Mouse (Mus musculus) ES-E14 (cell line): ENCODE measurements around the gene Tufm. TPM values are rescaled to one million over a fixed set of nuclear protein-coding genes. Genes with fewer than 3 reads are reported as not detected.

Source experiments
- DNase-seq: peaks from one replicate; pipeline ENCODE4 v3.0.0-alpha.2; 2013; ENCODE audit warnings: low read depth, low spot score
- H3K27ac ChIP-seq: 2 replicates; pipeline ENCODE4 v1.5.1; 2012; ENCODE audit warnings: low read depth, mild to moderate bottlenecking, low read length, moderate library complexity, mixed read lengths; ENCODE audit not compliant: poor library complexity, insufficient read depth, severe bottlenecking
- H3K36me3 ChIP-seq: 2 replicates; pipeline ENCODE4 v1.6.1; 2012; ENCODE audit warnings: mild to moderate bottlenecking, low read length, moderate library complexity, mixed read lengths; ENCODE audit not compliant: control insufficient read depth, poor library complexity, insufficient read depth, severe bottlenecking
- H3K4me1 ChIP-seq, 2 experiments: fragments of 150-350 bp in 1 of 2; sonication (generic) in 1 of 2; 2 replicates each; pipeline ENCODE4 v1.6.1; 2012; ENCODE audit warnings: low read length in 2 of 2, mild to moderate bottlenecking in 1 of 2, mixed read lengths in 1 of 2; ENCODE audit not compliant: control insufficient read depth in 2 of 2, insufficient read depth in 2 of 2, poor library complexity in 1 of 2
- H3K4me3 ChIP-seq, 2 experiments: fragments of 150-350 bp in 1 of 2; sonication (generic) in 1 of 2; 2 replicates each; pipeline ENCODE4 v1.5.1; 2012; ENCODE audit warnings: low read length in 2 of 2, low read depth in 1 of 2, mild to moderate bottlenecking in 1 of 2, mixed read lengths in 1 of 2; ENCODE audit not compliant: insufficient read depth in 1 of 2, poor library complexity in 1 of 2, severe bottlenecking in 1 of 2
- H3K9ac ChIP-seq: 2 replicates; pipeline ENCODE4 v1.6.1; 2012; ENCODE audit warnings: low read depth, mild to moderate bottlenecking, low read length, mixed read lengths; ENCODE audit not compliant: poor library complexity, insufficient read depth, severe bottlenecking
- H3K9me3 ChIP-seq: fragments of 150-350 bp; sonication (generic); 2 replicates; pipeline ENCODE4 v1.6.1; 2012; ENCODE audit warnings: low read depth, mild to moderate bottlenecking, low read length; ENCODE audit not compliant: control insufficient read depth, insufficient read depth
- CHD2 ChIP-seq: IDR thresholded peaks from 2 replicates; pipeline ENCODE4 v1.6.1; 2014; ENCODE audit warnings: mild to moderate bottlenecking, low read depth, low read length, inconsistent platforms
- HCFC1 ChIP-seq: IDR thresholded peaks from 2 replicates; pipeline ENCODE4 v1.6.1; 2012; ENCODE audit warnings: low read length, inconsistent platforms, borderline replicate concordance; ENCODE audit not compliant: insufficient read depth
- MAFK ChIP-seq: IDR thresholded peaks from 2 replicates; pipeline ENCODE4 v1.6.1; 2014; ENCODE audit warnings: mild to moderate bottlenecking, low read depth, low read length, inconsistent platforms; ENCODE audit not compliant: insufficient read depth
- ZC3H11A ChIP-seq: IDR thresholded peaks from 2 replicates; pipeline ENCODE4 v1.6.1; 2012; ENCODE audit warnings: low read depth, mild to moderate bottlenecking, inconsistent platforms, low read length, borderline replicate concordance
- ZNF384 ChIP-seq: IDR thresholded peaks from 2 replicates; pipeline ENCODE4 v1.6.1; 2012; ENCODE audit warnings: low read depth, low read length, inconsistent platforms
- in situ Hi-C, 2 experiments: fragments of 600-800 bp; cut with MboI; formaldehyde crosslinking; loops; one replicate each; pipeline ENCODE4 v1.15.1; 2025; ENCODE audit warnings: low sequenced_read_pairs in 2 of 2, inconsistent platforms in 1 of 2; ENCODE audit not compliant: unreplicated experiment in 2 of 2
- total RNA-seq: library from RNA; depleted of rRNA; stranded (reverse); fragments of 300-350 nt; gene quantifications from 2 replicates; pipeline ENCODE4 v1.2.3, GENCODE M21; 2012

Tufm gene
- total RNA-seq, 1 experiment, result 133 TPM

DNA sequence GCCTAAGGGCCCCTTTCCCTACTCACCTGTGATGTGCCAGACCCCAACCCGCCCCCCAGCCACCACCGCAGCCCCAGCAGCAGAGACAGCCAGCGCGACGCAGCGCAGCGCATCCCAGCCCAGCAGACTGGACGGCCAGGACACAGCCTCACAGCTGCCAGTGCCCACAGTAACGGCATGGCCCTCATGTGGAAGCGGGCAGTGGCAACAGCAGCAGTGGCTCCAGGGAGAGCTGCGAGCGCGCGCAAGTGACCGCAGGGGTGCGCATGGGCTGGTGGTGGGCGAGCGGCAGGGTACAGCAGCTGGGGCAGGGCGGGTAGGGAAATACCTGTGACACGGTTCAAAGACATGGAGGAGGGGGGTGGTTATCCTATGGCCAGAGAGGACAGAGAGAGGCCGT lies 40.9 kb upstream of the Tufm start:
- Histone ChIP-seq H3K4me1 (peaks cover 0 to 2% of the 10 kb centered on the region in 2 experiments; a peak in 1 of 4 replicates), H3K27ac (no peak overlapping the region), H3K9ac (peak overlapping the region; percentile 29; the same call in 1 of the 2 replicates), H3K9me3 (no peaks in the 10 kb centered on the region), H3K4me3 (peak overlapping the region; percentile 43 to 56; a peak in 2 of 4 replicates), H3K36me3 (peaks cover 18% of the 10 kb centered on the region)
- in situ Hi-C loops, result no loop called here
- TF ChIP-seq ZNF384 (no peak), CHD2 (no peak), HCFC1 (no peak), MAFK (no peak), ZC3H11A (no peak)
- no peak for DNase-seq

DNA sequence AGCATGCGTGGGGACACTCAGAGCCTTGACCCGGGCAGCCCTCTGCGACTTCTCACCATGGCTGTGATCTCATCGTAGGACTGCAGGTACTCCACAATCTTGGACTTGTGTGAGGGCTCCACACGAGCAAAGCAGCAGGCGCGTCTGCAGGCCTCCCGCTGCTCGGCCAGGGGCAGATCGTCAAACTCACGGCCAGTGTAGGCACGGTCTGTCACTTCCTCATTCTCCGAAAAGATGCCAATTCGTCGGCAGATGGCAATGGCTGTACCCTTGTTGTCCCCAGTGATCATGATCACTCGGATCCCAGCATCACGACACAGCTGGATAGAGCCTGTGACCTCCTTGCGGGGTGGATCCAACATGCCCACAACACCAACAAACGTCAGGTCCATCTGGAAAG lies 38.7 kb upstream of the Tufm start:
- TF ChIP-seq HCFC1 (no peak), ZNF384 (no peak)
- Histone ChIP-seq H3K9ac (no peak overlapping the region), H3K4me3 (no peak overlapping the region), H3K9me3 (no peaks in the 10 kb centered on the region), H3K36me3 (peaks cover 18% of the 10 kb centered on the region), H3K27ac (no peak overlapping the region), H3K4me1 (peaks cover 0 to 2% of the 10 kb centered on the region in 2 experiments; a peak in 1 of 4 replicates)
- DNase-seq, result no peak
- in situ Hi-C loops, result no loop called here

DNA sequence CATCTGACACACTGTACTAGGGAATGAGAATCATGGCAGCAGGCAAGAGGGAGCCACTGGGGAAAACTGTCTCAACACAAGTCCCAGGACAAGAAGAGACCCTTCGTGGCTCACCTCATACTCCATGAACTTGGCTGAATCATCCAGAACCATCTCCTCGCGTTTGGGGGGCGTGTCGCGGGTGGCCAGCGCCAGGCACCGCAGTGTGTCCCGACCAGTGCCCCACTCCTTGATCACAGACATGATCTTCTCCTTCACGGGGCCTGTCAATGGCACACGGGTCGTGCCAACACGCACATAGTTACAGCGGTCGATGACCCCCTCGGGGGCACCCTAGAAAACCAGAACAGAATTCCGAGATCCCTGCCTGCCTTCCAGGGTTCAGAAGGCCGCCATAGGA lies 37.2 kb upstream of the Tufm start:
- Histone ChIP-seq H3K9me3 (no peaks in the 10 kb centered on the region), H3K4me3 (no peak overlapping the region), H3K9ac (no peak overlapping the region), H3K36me3 (peaks cover 6% of the 10 kb centered on the region), H3K4me1 (peaks cover 0 to 2% of the 10 kb centered on the region in 2 experiments; a peak in 1 of 4 replicates), H3K27ac (no peak overlapping the region)
- no peak for TF ChIP-seq HCFC1
- TF ChIP-seq ZC3H11A, result no peak
- TF ChIP-seq ZNF384, result no peak
- no peak for TF ChIP-seq MAFK
- TF ChIP-seq CHD2, result no peak
- in situ Hi-C loops, result no loop called here
- DNase-seq, result no peak

DNA sequence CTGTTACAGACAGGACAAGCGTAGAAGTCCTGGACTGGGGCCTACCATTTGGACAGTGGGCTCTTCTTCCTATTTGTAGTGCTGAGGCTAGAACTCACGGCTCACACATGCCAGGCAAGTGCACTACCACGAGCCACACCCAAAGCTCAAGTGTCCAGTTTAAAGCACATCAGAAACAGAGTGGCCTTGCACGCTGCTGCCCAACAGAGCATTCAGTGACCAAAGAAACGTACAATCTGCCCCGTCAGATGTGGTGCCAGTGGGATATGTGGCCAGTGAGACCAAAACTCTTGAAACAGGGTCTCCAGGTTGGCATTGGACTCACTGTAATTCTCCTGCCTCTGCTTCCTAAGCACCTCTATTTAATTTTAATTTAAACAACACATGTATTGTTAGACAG lies 36.5 kb upstream of the Tufm start:
- H3K9me3 ChIP-seq, result no peaks in the 10 kb centered on the region
- peaks cover 0 to 2% of the 10 kb centered on the region in 2 experiments; a peak in 1 of 4 replicates for H3K4me1 ChIP-seq
- TF ChIP-seq ZNF384 (no peak), ZC3H11A (no peak), CHD2 (no peak), MAFK (no peak), HCFC1 (no peak)
- no peak overlapping the region for H3K4me3 ChIP-seq
- no peak overlapping the region for H3K9ac ChIP-seq
- DNase-seq, result no peak
- in situ Hi-C loops, result no loop called here
- no peak overlapping the region for H3K27ac ChIP-seq
- H3K36me3 ChIP-seq, result peaks cover 2% of the 10 kb centered on the region; the same call in 1 of the 2 replicates

DNA sequence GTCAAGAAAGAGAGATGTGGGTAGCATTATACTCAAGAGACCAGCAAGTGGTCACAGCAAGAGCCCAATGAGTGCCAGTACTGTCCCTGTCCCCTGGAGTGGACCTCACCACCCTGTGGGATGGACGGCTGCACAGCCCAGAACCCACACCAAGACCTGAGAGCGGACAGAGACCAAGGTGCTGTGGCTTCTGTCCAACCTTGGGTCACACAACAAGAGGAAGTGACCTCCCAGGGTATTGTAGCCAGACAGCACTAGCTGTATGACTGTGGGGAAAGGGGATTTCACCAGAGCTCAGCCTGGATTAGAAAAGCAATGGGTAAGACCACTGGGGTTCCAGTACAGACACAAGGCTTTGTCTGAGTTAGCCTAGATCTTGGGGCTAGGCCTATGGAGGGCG lies 34.9 kb upstream of the Tufm start:
- DNase-seq, result no peak
- in situ Hi-C loops, result no loop called here
- H3K9me3 ChIP-seq, result no peaks in the 10 kb centered on the region
- no peak overlapping the region for H3K4me3 ChIP-seq
- TF ChIP-seq MAFK (no peak), ZNF384 (no peak), ZC3H11A (no peak), HCFC1 (no peak), CHD2 (no peak)
- peaks cover under 1% of the 10 kb centered on the region; the same call in 1 of the 2 replicates for H3K36me3 ChIP-seq
- H3K27ac ChIP-seq, result no peak overlapping the region
- no peaks in the 10 kb centered on the region; a peak in 1 of 4 replicates for H3K4me1 ChIP-seq
- no peak overlapping the region for H3K9ac ChIP-seq
